Mouse (Mus musculus): ENCODE measurements around the gene Tceanc.

The Tceanc gene

GRCm38 (mm10) chrX:166479365-166479983, 38.9 kb downstream of the Tceanc start, which contains the start of gene Rab9:
Gene Rab9 (minus strand): TSS chrX:166479867.
- DNase-seq (ENCODE audit: low read depth, low spot score) = peak; percentile 94

- DNase-seq (ENCODE audit: low read depth, low spot score) = peak; percentile 7
Observed at GRCm38 (mm10) chrX:166478631-166479364, 39.6 kb downstream of the Tceanc start.

GRCm38 (mm10) chrX:166477393-166477792, 41.0 kb downstream of the Tceanc start:
- DNase-seq (ENCODE audit: low read depth, low spot score) = no peak

- DNase-seq (ENCODE audit: low read depth, low spot score) = no peak
Observed at GRCm38 (mm10) chrX:166472612-166473011, 45.8 kb downstream of the Tceanc start.

- DNase-seq (ENCODE audit: low read depth, low spot score) = no peak
Observed at GRCm38 (mm10) chrX:166468321-166468720, 50.0 kb downstream of the Tceanc start.

- DNase-seq (ENCODE audit: low read depth, low spot score) = no peak
Observed at GRCm38 (mm10) chrX:166455525-166455924, 62.8 kb downstream of the Tceanc start.

GRCm38 (mm10) chrX:166454331-166454730, 64.0 kb downstream of the Tceanc start:
- no peak for DNase-seq (ENCODE audit: low read depth, low spot score)

- no peak for DNase-seq (ENCODE audit: low read depth, low spot score)
Observed at GRCm38 (mm10) chrX:166453532-166453931, 64.8 kb downstream of the Tceanc start.
